ENCODE assay signal across 9 mouse cellular contexts in genomic region chr11:100574188-100574587, GRCm38 (mm10). TPM values are rescaled to one million over a fixed set of nuclear protein-coding genes. Genes with fewer than 3 reads are reported as not detected.
DNase-seq lines count a peak whose midpoint lies in the region; ATAC-seq and TF ChIP-seq lines count a peak whose summit lies in the region.
"Had no signal": no experiment of that assay in that cellular context is flagged by ENCODE, and none has a peak within 500 bp of the region (broad histone marks: within the 10 kb centered on the region; RNA-seq: fewer than 3 reads in every experiment).

No protein-coding gene starts in this region.

- H3K9ac ChIP-seq in kidney, embryonic 14.5 days (ENCODE audit: low read depth, low read length), result no peak overlapping the region
- H3K9ac ChIP-seq in MEL (ENCODE audit: control insufficient read depth, low read depth, low read length, poor library complexity, severe bottlenecking), result peak overlapping the region; percentile 69
- H3K9ac ChIP-seq in hindbrain, embryonic 16.5 days (ENCODE audit: low read depth, low read length), result no peak overlapping the region
- no peak overlapping the region for H3K9ac ChIP-seq in midbrain, postnatal 0 days (replicated peaks; ENCODE audit: low read length, poor library complexity, severe bottlenecking)

- peaks cover 13% of the 10 kb centered on the region; the same call in 1 of the 2 replicates for H3K36me3 ChIP-seq in kidney, embryonic 14.5 days (ENCODE audit: control insufficient read depth, insufficient read depth, low read length)
- H3K36me3 ChIP-seq in MEL (ENCODE audit: control insufficient read depth in 1 of 2, insufficient read depth in 2 of 2, low read length in 2 of 2), result peaks cover 0 to 4% of the 10 kb centered on the region in 2 experiments; a peak in 2 of 4 replicates
- no peaks in the 10 kb centered on the region for H3K36me3 ChIP-seq in hindbrain, embryonic 16.5 days (ENCODE audit: control insufficient read depth, insufficient read depth, low read length)
- peaks cover 6% of the 10 kb centered on the region; the same call in 1 of the 2 replicates for H3K36me3 ChIP-seq in midbrain, postnatal 0 days (ENCODE audit: insufficient read depth, low read length)

- no peak overlapping the region for H3K27ac ChIP-seq in kidney, embryonic 14.5 days (ENCODE audit: low read depth, low read length)
- 0 out of 2 replicates have a peak overlapping the region, but pooled peaks have one; percentile 3 for H3K27ac ChIP-seq in MEL (ENCODE audit: control insufficient read depth, low read depth, low read length)
- no peak overlapping the region; the same call in 1 of the 2 replicates for H3K27ac ChIP-seq in hindbrain, embryonic 16.5 days (ENCODE audit: low read depth, low read length)
- H3K27ac ChIP-seq in midbrain, postnatal 0 days (ENCODE audit: low read depth, low read length), result no peak overlapping the region

- TF ChIP-seq RAD21 in MEL (IDR thresholded peaks at IDR 0.05; ENCODE audit: low read depth, low read length), result no peak

- TF ChIP-seq POLR2A in MEL (IDR thresholded peaks at IDR 0.05; ENCODE audit: control insufficient read depth in 1 of 2, insufficient read depth in 1 of 2, low read depth in 1 of 2, low read length in 2 of 2, poor library complexity in 1 of 2), result no peak

- no peak for TF ChIP-seq CTCF in MEL (IDR thresholded peaks at IDR 0.05 in 2 of 3, conservative IDR thresholded peaks at IDR 0.05 in 1 of 3; ENCODE audit: control insufficient read depth in 1 of 3, insufficient read depth in 1 of 3, low read depth in 2 of 3, low read length in 3 of 3, poor library complexity in 1 of 3, severe bottlenecking in 1 of 3)
- no peak for TF ChIP-seq CTCF in midbrain, postnatal 0 days (IDR thresholded peaks at IDR 0.05)

- no peaks in the 10 kb centered on the region for H3K27me3 ChIP-seq in kidney, embryonic 14.5 days (ENCODE audit: control insufficient read depth, insufficient read depth, low read length)
- no peaks in the 10 kb centered on the region for H3K27me3 ChIP-seq in MEL (ENCODE audit: control insufficient read depth in 1 of 2, insufficient read depth in 2 of 2, low read length in 2 of 2)
- no peaks in the 10 kb centered on the region; the same call in 1 of the 2 replicates for H3K27me3 ChIP-seq in hindbrain, embryonic 16.5 days (replicated peaks; ENCODE audit: control insufficient read depth, insufficient read depth, low read length)
- no peaks in the 10 kb centered on the region for H3K27me3 ChIP-seq in midbrain, postnatal 0 days (ENCODE audit: insufficient read depth, low read length)

- no peak for DNase-seq in kidney, postnatal 36 days
- DNase-seq in MEL (ENCODE audit: low read depth, low spot score) (no peak), adipocyte (ENCODE audit: low spot score) (no peak)
- no peak for DNase-seq in midbrain, postnatal 0 days (ENCODE audit: low spot score)
- DNase-seq in layer of hippocampus, postnatal 14 days (ENCODE audit: low spot score in 2 of 2), result no peak
- no peak for DNase-seq in right cerebral cortex, postnatal 4 days

- H3K79me2 ChIP-seq in MEL (ENCODE audit: control insufficient read depth, insufficient read depth, low read length, poor library complexity), result no peaks in the 10 kb centered on the region; the same call in 1 of the 2 replicates

- H3K9me3 ChIP-seq in kidney, embryonic 14.5 days (ENCODE audit: control insufficient read depth, low read length), result no peaks in the 10 kb centered on the region
- H3K9me3 ChIP-seq in MEL (replicated peaks; ENCODE audit: insufficient read depth, low read length), result no peaks in the 10 kb centered on the region
- H3K9me3 ChIP-seq in hindbrain, embryonic 16.5 days (ENCODE audit: control insufficient read depth, low read length), result no peaks in the 10 kb centered on the region
- no peaks in the 10 kb centered on the region for H3K9me3 ChIP-seq in midbrain, postnatal 0 days (ENCODE audit: low read length)

- H3K4me1 ChIP-seq in kidney, embryonic 14.5 days (ENCODE audit: control insufficient read depth, insufficient read depth, low read length), result 0 out of 2 replicates have a peak, but pooled peaks cover 8% of the 10 kb centered on the region
- peaks cover 2 to 14% of the 10 kb centered on the region in 2 experiments; a peak in 3 of 4 replicates for H3K4me1 ChIP-seq in MEL (ENCODE audit: control insufficient read depth in 1 of 2, insufficient read depth in 2 of 2, low read length in 2 of 2)
- H3K4me1 ChIP-seq in hindbrain, embryonic 16.5 days (ENCODE audit: control insufficient read depth, insufficient read depth, low read depth, low read length), result peaks cover 20% of the 10 kb centered on the region
- peaks cover 6% of the 10 kb centered on the region for H3K4me1 ChIP-seq in midbrain, postnatal 0 days (ENCODE audit: insufficient read depth, low read length)

- H3K4me3 ChIP-seq in kidney, embryonic 14.5 days (ENCODE audit: low read length), result peak overlapping the region; percentile 65; the same call in 1 of the 2 replicates
- peak overlapping the region; percentile 68 for H3K4me3 ChIP-seq in MEL (ENCODE audit: control insufficient read depth in 1 of 2, insufficient read depth in 1 of 2, low read depth in 2 of 2, low read length in 2 of 2)
- H3K4me3 ChIP-seq in hindbrain, embryonic 16.5 days (ENCODE audit: low read length), result peak overlapping the region; percentile 73; the same call in 1 of the 2 replicates
- H3K4me3 ChIP-seq in midbrain, postnatal 0 days (ENCODE audit: low read depth, low read length), result peak overlapping the region; percentile 60; the same call in 1 of the 2 replicates

- no peak; a peak in 1 of 4 replicates for TF ChIP-seq EP300 in MEL (IDR thresholded peaks at IDR 0.05; ENCODE audit: low read depth in 1 of 2, low read length in 2 of 2)

- H3K4me2 ChIP-seq in kidney, embryonic 14.5 days (replicated peaks; ENCODE audit: low read depth, low read length), result peak overlapping the region; percentile 53
- no peak overlapping the region; the same call in 1 of the 2 replicates for H3K4me2 ChIP-seq in hindbrain, embryonic 16.5 days (ENCODE audit: low read length)
- H3K4me2 ChIP-seq in midbrain, postnatal 0 days (ENCODE audit: low read depth, low read length, poor library complexity, severe bottlenecking), result peak overlapping the region; percentile 82

- ATAC-seq in kidney, embryonic 14.5 days (ENCODE audit: low FRiP score, low TSS enrichment), result no peak
- no peak for ATAC-seq in hindbrain, embryonic 16.5 days
- ATAC-seq in midbrain, postnatal 0 days (ENCODE audit: low FRiP score), result no peak

- 77% methylated on average over 3 of the region's 3 CpGs for WGBS in kidney, embryonic 14.5 days
- 97% methylated on average over 3 of the region's 3 CpGs for WGBS in hindbrain, embryonic 16.5 days
- 96% methylated on average over 3 of the region's 3 CpGs for WGBS in midbrain, postnatal 0 days

RNA-seq across cellular contexts. Expression of gene Cnp, which starts 0.5 kb away (rescaled TPM):
- 17.0 and 25.0 TPM in 2 replicates for polyA plus RNA-seq in kidney, embryonic 14.5 days (2014; fragmentation: Nextera tagmentation; extraction: Ambion mirVana)
- 19.0 and 20.1 TPM in 2 replicates for total RNA-seq in MEL (2012; rRNA removed)
- 10 to 100 TPM in 1 of 2 experiments, not detected in 1; 20.8 TPM for polyA plus RNA-seq in MEL (2012; ENCODE audit: insufficient read depth in 1 of 2, insufficient read length in 2 of 2, low read depth in 1 of 2, low replicate concordance in 2 of 2, missing spikeins in 1 of 2)
- polyA plus RNA-seq in hindbrain, embryonic 16.5 days (2015; fragmentation: Nextera tagmentation; extraction: Ambion mirVana), result 72.6 and 85.0 TPM in 2 replicates
- 54.7 and 68.8 TPM in 2 replicates for total RNA-seq in midbrain, postnatal 0 days (2014; rRNA removed)
- 65.3 and 76.0 TPM in 2 replicates for polyA plus RNA-seq in midbrain, postnatal 0 days (2015; fragmentation: Nextera tagmentation; extraction: Ambion mirVana)
- total RNA-seq in layer of hippocampus, postnatal 14 days (2021), result 100 to 1,000 TPM; 355 to 359 TPM

RNA-seq across cellular contexts. Expression of gene Ttc25, which starts 28.8 kb away (rescaled TPM):
- polyA plus RNA-seq in kidney, embryonic 14.5 days (2014; fragmentation: Nextera tagmentation; extraction: Ambion mirVana), result 0.58 and 0.77 TPM in 2 replicates
- 0.23 and 0.46 TPM in 2 replicates for total RNA-seq in MEL (2012; rRNA removed)
- polyA plus RNA-seq in MEL (2012; ENCODE audit: insufficient read depth in 1 of 2, insufficient read length in 2 of 2, low read depth in 1 of 2, low replicate concordance in 2 of 2, missing spikeins in 1 of 2), result under 1 TPM in 1 of 2 experiments, not detected in 1; 0.92 TPM
- 2.2 and 2.5 TPM in 2 replicates for polyA plus RNA-seq in hindbrain, embryonic 16.5 days (2015; fragmentation: Nextera tagmentation; extraction: Ambion mirVana)
- 0.33 and 0.71 TPM in 2 replicates for total RNA-seq in midbrain, postnatal 0 days (2014; rRNA removed)
- 0.96 and 1.4 TPM in 2 replicates for polyA plus RNA-seq in midbrain, postnatal 0 days (2015; fragmentation: Nextera tagmentation; extraction: Ambion mirVana)
- 1 to 10 TPM in 1 of 2 experiments, under 1 TPM in 1; 0.60 to 1.5 TPM for total RNA-seq in layer of hippocampus, postnatal 14 days (2021)
- polyA plus RNA-seq: large intestine, adult 2 months had no signal

RNA-seq across cellular contexts. Expression of gene Nkiras2, which starts 44.9 kb away (rescaled TPM):
- polyA plus RNA-seq in kidney, embryonic 14.5 days (2014; fragmentation: Nextera tagmentation; extraction: Ambion mirVana), result 63.6 and 67.6 TPM in 2 replicates
- total RNA-seq in MEL (2012; rRNA removed), result 37.1 and 40.5 TPM in 2 replicates
- 10 to 100 TPM in 1 of 2 experiments, not detected in 1; 49.9 TPM for polyA plus RNA-seq in MEL (2012; ENCODE audit: insufficient read depth in 1 of 2, insufficient read length in 2 of 2, low read depth in 1 of 2, low replicate concordance in 2 of 2, missing spikeins in 1 of 2)
- 99.1 and 103 TPM in 2 replicates for polyA plus RNA-seq in hindbrain, embryonic 16.5 days (2015; fragmentation: Nextera tagmentation; extraction: Ambion mirVana)
- 106 and 125 TPM in 2 replicates for total RNA-seq in midbrain, postnatal 0 days (2014; rRNA removed)
- 80.9 and 89.3 TPM in 2 replicates for polyA plus RNA-seq in midbrain, postnatal 0 days (2015; fragmentation: Nextera tagmentation; extraction: Ambion mirVana)
- total RNA-seq in layer of hippocampus, postnatal 14 days (2021), result 10 to 100 TPM; 22.8 to 23.0 TPM

RNA-seq across cellular contexts. Expression of gene Dnajc7, which starts 45.8 kb away (rescaled TPM):
- polyA plus RNA-seq in kidney, embryonic 14.5 days (2014; fragmentation: Nextera tagmentation; extraction: Ambion mirVana), result 86.2 and 126 TPM in 2 replicates
- total RNA-seq in MEL (2012; rRNA removed), result 230 and 233 TPM in 2 replicates
- polyA plus RNA-seq in MEL (2012; ENCODE audit: insufficient read depth in 1 of 2, insufficient read length in 2 of 2, low read depth in 1 of 2, low replicate concordance in 2 of 2, missing spikeins in 1 of 2), result 100 to 1,000 TPM; 346 to 452 TPM
- 290 and 293 TPM in 2 replicates for polyA plus RNA-seq in hindbrain, embryonic 16.5 days (2015; fragmentation: Nextera tagmentation; extraction: Ambion mirVana)
- 67.1 and 75.9 TPM in 2 replicates for total RNA-seq in midbrain, postnatal 0 days (2014; rRNA removed)
- polyA plus RNA-seq in midbrain, postnatal 0 days (2015; fragmentation: Nextera tagmentation; extraction: Ambion mirVana), result 228 and 234 TPM in 2 replicates
- total RNA-seq in layer of hippocampus, postnatal 14 days (2021), result 100 to 1,000 TPM; 237 to 253 TPM

RNA-seq across cellular contexts. Expression of gene Acly, which starts 46.4 kb away (rescaled TPM):
- 70.1 and 158 TPM in 2 replicates for polyA plus RNA-seq in kidney, embryonic 14.5 days (2014; fragmentation: Nextera tagmentation; extraction: Ambion mirVana)
- 220 and 234 TPM in 2 replicates for total RNA-seq in MEL (2012; rRNA removed)
- 100 to 1,000 TPM in 1 of 2 experiments, not detected in 1; 167 TPM for polyA plus RNA-seq in MEL (2012; ENCODE audit: insufficient read depth in 1 of 2, insufficient read length in 2 of 2, low read depth in 1 of 2, low replicate concordance in 2 of 2, missing spikeins in 1 of 2)
- polyA plus RNA-seq in hindbrain, embryonic 16.5 days (2015; fragmentation: Nextera tagmentation; extraction: Ambion mirVana), result 215 and 253 TPM in 2 replicates
- total RNA-seq in midbrain, postnatal 0 days (2014; rRNA removed), result 207 and 228 TPM in 2 replicates
- polyA plus RNA-seq in midbrain, postnatal 0 days (2015; fragmentation: Nextera tagmentation; extraction: Ambion mirVana), result 116 and 120 TPM in 2 replicates
- total RNA-seq in layer of hippocampus, postnatal 14 days (2021), result 100 to 1,000 TPM; 110 to 119 TPM
